Mouse (Mus musculus) thymus, postnatal 25 days (tissue): ENCODE data around the gene A630095N17Rik.
A peak's percentile ranks its signal among the peaks of the same experiment; 100 is the strongest.
"Not testable (repeated sequence)": the region's sequence is repeated elsewhere in the genome, so short reads cannot be mapped to it uniquely, and the experiment has no call there.

Experiments
- DNase-seq: peaks from one replicate; pipeline ENCODE4 v3.0.0; 2022

The A630095N17Rik gene

DNA sequence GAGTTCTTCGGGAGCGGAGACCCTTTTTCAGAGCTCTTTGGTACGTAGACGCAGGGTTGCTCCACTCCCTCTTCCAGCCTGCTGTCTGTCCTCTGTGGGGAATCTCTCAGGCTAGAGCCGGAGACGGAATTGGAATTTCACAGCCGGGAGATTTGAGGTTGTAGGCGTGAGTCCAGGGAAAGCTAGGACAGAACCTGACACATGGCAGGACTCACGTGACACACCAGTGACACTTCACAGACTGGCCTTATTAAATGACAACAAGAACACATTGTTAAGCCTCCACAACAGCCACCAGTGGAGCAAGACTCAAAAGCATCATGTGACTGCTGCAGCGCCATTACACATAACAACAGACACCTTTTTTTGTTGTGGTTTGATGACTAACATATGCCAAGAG lies 7.7 kb upstream of the A630095N17Rik start:
- DNase-seq: no peak

DNA sequence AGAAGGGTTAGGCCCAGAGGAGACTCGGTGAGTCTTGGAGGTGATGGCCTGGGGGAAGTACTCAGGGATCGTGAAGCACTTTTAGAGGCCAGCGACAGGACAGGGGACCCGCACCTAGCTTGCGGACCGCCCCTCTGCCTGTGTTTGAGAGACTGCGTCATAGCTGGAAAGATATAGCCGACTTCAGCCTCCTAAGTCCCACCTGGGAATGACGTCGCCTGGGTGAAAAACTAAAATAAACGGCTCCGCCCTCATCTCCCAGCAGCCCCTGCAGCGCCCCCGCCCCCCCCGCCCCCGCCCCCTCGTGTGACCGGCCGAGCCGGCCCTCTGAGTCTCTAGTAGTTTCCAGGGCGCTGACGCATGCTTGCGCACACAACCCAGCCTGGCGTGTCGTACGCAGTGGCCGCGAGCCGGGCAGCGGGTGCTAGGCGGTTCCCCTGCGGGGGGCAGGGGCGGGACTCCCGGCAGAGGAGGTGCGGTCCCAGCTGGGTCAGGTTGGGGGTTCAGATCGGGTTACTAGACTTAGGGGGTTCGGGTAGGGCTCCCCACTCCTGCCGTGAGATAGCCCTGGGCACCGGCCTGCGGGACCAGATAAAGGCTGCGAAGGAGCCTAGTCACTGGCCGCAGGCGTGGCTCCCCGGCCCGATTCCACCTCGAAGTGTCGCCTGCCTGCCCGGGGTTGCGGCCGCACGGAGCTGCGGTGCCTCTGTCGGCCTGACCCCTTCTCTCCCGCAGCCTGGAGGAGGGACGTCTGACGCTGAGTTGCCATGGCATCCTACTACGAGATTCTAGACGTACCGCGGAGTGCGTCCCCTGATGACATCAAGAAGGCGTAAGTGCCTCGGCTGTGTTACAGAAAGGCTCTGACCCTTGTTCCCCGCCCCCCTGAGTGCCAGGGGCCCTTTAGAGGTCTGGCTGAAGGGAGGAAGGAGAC lies 4.5 kb upstream of the A630095N17Rik start, which contains the start of gene Dnajb2:
Gene Dnajb2, plus strand, starts transcription at position 290 of the 934 bp plus-strand sequence.
- DNase-seq: peak; percentile 65

DNA sequence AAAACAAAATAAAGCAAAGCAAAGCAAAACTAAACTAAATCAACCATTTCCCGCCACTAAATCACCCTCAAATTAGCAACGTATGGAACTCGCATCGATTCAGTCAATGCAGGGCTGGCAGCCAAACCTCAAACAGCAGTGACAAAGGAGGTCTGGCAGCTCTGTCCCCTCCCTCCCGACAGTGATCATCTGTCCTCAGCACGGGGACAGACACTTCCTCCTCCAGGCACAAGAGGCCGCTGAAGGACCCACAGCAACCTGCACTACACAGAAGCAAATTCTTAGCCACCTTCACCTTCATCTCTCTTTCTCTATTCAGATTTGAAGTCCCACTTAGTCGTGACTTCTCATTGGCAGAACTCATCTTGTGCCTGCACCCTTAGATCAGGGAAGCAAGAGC lies 2.7 kb upstream of the A630095N17Rik start:
- DNase-seq: peak; percentile 77

DNA sequence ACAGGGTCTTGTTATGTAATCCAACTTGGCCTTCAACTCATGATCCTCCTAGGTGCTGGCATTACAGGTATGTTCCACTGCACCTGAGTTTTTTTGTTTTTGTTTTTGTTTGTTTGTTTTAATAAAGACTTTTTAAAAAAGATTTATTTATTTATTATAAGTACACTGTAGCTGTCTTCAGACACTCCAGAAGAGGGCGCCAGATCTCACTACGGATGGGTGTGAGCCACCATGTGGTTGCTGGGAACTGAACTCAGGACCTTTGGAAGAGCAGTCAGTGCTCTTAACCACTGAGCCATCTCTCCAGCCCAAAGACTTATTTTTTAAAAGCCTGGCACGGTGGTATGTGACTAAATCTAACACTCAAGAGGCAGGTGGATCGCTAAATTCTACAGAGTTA lies 587 bp upstream of the A630095N17Rik start:
- DNase-seq: not testable (repeated sequence)

DNA sequence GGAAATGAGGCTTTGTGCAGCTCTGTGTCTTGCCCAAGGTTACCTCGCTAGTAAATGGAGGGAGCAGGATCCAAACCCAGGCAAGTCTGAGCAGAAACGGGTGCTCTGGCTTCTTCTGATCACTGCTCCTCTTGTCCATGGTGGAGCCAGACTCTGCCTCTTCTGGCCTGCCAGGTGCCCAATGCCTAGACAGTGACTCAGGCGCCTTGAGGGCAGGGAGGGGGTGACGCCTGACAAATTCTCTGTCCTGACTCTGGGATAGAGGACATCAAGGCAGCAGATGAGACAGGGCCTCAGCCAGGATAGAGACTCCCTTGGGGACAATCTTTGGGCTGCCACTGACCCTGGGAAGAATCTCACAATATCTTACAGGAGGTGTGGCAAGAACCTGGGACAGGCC lies 678 bp downstream of the A630095N17Rik start:
- no peak for DNase-seq

DNA sequence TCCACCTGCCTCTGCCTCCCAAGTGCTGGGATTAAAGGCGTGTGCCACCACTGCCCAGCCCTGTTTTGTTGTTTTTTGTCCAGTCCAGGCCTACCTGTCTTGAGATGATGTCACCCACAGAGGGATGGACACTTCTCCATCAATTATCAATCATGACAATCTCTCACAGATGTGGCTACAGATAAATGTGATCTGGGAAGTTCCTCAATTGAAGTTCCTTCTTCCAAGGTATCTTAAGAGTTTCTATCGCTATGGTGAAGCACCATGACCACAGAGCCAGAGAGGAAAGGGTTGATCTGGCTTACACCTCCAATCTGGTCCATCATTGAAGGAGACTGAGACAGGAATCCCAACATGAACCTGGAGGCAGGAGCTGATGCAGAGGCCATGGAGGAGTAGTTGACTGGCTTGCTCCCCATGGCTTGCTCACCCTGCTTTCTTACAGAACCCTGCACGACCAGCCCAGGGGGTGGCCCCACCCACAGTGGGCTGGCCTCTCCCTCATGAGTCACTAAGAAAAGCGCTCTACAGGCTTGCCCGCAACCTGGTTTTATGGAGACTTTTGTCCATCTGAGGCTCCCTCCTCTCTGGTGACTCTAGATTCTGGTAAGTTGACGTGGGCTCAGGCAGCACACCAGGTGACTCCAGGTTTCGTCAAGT lies 1.4 kb downstream of the A630095N17Rik start:
- DNase-seq: no peak

DNA sequence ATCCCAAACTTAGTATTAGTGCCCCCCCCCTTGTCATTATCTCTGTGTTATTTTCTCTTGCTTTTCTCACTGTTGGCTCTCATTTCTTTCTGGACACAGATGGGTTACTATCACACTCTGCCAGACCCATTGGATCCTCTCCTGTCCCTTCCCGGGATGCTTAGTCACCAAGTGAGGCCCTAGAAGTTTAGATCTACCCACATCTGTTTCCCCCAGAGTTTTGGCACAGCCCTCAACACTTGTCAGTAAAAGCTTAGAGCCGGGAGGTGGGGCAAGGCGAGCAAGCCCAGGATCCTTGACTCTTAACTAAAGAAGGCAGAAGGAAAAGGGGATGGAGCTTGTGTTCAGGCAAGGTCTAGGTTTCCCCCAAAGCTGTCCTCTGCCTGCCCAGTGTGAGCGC lies 2.7 kb downstream of the A630095N17Rik start:
- DNase-seq: no peak

DNA sequence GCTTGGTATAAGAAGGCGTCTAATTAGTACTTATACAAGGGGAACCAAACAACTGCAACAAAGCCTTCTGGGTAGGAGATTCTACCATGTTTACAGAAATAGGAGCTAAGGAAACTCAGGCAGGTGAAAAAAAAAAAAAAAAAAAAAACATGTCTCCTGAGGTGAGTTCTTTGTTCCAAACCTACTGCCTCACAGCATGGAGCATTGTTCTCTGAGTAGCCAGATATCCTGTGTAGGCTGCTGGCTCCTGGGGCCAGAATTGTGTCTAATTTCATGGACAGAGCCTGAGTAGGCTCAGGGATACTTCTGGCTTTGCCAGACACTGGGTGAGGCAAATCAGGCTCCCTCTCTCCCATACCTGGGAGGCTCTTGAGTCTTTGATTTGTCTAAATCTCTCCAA lies 4.2 kb downstream of the A630095N17Rik start:
- DNase-seq: no peak

DNA sequence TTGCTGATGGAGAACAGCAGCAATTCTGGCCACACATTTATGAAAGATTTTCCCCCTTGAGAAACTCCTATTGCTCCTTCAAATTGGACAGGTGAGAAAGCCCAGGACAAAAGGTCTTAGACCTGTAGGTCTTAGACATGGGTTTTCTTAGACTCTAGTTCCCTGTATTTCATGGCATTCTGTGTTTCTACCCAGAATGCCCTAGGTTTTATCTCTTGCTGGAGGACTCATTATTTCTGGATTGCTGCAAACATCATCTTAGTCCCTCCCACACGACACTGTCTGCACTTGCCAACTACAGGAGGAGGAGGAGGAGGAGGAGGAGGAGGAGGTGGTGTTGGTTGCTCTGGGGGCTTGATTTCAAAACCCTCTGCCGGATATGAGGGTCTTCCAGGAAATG lies 5.8 kb downstream of the A630095N17Rik start:
- no peak for DNase-seq

DNA sequence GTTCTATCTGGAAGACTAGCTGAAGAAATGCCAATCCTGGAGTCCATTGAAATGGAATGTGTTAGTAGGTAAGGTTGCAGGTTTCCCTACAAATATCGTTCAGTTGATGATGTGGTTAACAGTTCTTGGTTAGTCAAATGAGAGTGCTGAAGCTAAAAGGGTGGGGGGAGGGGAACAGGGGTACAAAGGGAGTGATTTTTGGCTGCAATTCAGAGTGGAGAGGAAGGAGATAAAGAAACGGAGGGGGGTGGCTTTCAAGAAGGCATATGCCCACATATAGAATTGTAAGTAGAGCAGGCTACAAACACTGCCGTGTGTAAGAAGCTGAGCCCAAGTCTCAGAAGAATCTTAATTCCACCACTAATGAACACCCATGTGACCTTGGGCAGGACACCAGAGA lies 6.4 kb downstream of the A630095N17Rik start:
- DNase-seq: no peak

DNA sequence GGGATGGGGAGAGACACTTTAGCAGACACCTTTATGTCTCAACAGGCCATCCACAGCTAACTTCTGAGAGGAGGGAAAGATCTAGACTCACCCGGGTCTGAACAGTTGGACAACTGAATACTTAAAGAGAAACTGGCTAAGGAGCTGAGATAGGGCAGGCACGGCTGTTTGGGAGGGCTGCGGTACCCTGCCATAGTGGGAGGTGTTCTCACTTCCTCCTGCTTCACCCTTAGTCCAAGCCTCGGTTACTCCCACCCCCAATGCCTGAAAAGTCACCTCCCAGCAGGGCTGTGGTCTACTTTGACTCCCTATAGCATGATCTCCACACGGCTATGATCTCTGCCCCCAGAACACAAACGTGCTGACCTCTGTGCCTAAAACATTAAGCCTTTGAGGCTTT lies 8.4 kb downstream of the A630095N17Rik start:
- DNase-seq: peak; percentile 51

DNA sequence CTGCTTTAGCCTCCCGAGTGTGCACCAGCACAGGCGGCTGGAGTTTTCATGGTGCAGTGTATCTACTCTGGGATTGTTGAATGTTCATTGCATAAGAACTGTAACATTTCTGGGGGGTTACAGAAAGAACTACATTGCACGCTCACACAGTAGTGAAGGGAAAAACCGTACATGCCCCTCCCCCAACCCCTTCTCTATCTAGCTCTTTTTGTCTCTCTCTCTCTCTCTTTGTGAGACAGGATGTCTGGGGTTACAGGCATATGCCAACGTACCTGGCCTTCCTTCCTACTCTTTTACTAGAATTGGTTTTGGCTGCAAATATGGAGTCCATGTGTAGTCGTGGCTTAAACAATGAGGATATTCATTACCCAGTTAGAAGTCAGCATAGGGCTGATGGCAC lies 9.0 kb downstream of the A630095N17Rik start:
- peak; percentile 60 for DNase-seq

DNA sequence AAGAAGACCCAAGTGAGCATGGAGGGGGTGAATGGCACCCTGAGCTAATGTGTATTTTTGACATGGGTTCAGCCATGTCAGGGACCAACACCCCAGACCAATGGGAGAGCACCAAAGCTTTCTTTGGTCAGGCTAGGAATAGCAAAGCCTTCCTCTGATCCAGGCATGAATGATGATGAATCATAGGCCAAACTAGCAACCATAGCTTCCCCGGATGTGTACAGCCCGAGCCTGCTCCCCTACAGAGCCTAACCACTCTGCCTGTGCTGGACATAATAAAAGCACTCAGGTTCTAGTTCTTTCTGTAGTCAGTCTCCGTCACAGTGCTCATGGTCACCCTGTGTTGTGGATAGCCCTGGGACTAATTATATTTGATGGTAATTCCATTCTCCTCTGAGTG lies 10.4 kb downstream of the A630095N17Rik start:
- DNase-seq: no peak

DNA sequence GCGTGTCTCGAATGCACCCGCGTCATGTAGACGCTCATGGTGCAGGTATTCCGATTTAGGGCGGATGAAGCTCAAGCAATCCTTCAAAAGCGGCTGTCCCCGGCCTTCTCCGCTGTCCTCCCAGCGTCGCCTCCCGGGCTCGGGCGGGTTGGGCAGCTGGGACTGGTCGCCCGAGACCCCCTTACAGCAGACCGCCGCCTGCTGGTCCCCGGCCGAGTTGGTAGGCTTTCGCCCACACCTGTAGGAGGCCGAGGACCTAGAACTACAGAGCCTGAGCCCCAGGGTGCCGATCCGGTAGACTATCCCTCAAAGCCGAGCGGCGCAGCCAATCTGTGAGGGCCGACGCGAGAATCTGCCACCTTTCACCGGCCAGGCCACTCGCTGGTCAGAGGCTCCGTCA lies 12.4 kb downstream of the A630095N17Rik start, which contains the start of gene Tuba4a:
Gene Tuba4a, minus strand, starts transcription at position 335 of the 400 bp plus-strand sequence.
- no peak for DNase-seq

DNA sequence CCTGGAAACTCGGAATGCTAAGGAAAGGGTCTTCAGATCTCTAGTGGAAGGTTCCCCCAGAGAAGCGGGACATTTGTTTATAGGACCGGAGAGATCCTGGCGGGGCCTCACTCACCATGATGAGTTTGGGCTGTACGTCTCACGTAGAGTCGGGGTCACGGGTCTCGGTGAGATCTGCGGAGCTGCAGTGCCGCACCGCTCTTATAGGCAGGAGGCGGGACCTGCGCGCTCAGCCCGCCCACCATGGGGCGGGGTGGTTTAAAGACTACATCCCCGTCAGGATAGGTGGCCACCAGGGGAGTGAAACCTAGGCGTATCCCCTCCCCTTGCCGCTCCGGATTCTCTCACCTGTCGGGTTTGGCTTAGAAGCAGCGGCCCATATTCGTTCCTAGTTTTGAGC lies 12.8 kb downstream of the A630095N17Rik start:
- peak; percentile 98 for DNase-seq

DNA sequence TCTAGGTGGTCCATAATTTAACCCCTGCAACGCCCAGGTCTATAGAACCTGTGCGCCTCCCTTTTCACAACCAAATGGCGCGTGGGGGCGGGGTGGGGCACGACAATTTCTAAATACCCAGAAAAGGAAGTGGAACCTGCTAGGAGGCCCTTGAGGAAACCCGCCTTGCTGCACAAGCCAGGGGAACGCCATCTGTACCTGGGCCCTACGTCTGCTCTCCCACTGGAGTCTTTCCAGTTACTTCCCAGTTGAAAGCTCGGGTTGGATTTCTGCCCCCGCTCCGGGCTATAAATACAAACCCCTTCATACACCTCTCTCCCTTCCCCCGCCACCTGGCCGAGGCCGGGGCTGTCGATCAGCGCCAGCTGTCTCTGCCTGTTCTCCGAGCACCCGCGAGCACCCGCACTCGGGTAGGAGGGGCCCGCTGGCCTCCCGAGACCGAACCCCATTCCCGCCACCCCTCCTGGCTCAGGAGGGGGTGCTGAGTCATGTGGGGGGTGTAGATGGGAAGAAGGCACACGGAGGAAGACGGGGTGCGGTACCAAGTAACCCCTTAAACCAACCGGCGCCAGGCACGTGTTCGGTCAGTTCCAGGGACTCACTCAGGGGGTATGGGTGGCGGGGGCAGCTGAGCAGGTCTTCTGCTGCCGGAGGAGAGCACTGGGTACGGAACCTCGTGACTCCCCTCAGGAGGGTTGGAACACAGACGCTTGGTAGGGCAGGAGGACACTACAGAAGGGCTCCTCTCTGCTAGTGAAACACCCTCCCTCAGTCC lies 13.5 kb downstream of the A630095N17Rik start:
- peak; percentile 73 for DNase-seq

DNA sequence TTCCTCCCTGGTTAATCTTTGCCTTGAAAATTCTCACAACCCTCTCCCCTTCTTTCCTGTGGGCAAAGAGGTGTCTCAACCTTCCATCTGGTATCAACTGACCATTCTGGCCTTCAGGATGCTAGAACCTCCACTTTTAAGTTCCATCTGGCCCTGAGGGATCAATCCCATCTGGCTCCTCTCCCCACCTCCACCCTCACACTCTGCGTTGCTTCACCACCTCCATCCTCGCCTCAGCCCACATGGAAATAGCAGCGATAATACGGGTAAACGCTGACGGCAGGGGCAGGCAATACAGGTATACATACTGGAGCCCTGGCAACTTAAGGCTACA lies 14.0 kb downstream of the A630095N17Rik start:
- no peak for DNase-seq

DNA sequence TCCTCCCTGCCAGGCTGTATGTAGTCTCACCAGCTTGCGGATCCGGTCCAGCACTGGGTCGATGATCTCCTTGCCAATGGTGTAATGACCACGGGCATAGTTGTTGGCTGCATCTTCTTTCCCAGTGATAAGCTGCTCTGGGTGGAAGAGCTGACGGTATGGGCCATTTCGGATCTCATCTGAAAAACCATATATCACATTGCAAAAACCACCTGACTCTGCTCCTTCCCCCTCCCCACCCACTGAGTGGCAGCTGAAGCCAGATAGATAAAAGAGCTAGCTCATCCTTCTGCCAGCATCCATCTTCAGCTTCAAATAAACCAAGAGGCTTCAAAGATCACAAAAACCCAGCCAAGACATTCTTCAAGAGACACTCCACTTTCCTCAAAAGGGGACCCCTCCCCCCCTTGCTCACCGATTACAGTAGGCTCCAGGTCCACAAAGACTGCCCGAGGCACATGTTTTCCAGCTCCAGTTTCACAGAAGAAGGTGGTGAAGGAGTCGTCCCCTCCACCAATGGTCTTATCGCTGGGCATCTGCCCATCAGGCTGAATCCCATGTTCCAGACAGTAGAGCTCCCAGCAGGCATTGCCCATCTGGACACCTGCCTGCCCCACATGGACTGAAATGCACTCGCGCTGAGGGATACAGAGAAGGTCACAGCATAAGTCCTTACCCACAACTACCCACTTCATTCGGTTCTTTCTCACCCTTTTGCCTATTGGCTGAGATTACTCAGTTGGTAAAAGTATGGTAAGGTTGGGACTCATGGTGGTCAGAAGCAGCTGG lies 14.9 kb downstream of the A630095N17Rik start:
- peak; percentile 28 for DNase-seq

DNA sequence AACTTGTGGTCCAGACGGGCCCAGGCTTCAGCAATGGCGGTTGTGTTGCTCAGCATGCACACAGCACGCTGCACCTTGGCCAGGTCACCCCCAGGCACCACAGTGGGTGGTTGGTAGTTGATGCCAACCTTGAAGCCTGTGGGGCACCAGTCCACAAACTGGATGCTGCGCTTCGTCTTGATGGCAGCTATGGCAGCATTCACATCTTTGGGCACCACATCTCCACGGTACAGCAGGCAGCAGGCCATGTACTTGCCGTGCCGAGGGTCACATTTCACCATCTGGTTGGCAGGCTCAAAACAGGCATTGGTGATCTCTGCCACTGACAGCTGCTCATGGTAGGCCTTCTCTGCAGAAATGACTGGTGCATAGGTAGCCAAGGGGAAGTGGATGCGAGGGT lies 16.1 kb downstream of the A630095N17Rik start:
- DNase-seq: no peak

DNA sequence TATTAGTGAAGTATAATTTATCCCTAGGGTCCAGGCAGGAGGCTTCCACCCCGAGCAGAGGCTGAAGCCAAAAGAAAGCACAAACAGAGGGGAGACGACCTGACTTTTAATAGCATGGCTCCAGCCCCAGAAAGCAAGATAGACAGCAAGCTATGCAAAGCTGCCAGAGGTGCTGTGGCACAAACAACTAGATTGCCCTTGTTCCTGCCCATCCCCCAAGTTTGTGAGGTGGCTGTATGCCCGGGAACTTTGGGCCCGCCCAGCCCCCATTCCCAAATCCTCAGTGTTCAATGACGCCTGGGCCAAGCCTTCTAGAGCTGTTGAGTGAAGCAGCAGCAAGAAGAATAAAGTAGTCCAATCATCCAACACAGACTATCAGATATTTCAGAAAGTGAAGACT lies 17.0 kb downstream of the A630095N17Rik start:
- DNase-seq: no peak

DNA sequence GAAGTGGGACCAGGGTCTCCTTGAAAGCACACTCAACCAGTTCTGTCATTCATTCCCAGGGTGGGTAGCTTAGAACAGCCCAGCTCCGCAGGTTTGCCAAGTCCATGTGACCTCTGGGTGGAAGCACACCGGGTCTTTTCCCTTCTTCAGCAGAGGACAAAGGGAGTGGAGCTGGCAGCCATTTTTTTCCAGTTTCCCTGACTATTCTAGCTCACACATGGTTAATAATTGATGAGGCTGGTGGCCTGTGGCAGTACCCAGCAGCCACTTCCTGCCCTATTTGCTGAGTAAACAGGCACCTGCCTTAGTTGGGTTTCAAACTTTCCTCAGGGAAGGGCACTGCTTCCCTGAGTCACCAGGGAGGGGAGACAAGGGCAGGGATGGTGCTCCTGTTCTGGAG lies 17.5 kb downstream of the A630095N17Rik start:
- no peak for DNase-seq

DNA sequence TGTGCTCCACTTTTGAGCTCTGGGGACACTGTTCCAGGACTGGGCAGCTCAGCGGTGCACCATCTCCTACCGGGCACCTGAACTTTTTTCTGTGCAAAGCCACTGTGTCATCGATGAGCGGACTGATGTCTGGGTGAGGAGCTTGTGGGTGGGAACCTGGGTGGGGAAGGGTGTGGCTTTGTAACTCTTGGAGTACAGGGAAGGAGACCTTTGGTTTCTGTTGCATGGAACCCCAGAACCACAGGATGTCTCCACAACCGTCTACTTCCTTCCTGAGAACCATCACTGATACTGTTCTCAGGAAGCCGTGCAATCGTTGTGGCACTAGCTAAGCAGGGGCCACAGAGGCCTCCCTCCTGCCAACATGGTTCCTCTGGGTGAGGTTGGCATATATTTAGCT lies 18.8 kb downstream of the A630095N17Rik start:
- peak; percentile 27 for DNase-seq

DNA sequence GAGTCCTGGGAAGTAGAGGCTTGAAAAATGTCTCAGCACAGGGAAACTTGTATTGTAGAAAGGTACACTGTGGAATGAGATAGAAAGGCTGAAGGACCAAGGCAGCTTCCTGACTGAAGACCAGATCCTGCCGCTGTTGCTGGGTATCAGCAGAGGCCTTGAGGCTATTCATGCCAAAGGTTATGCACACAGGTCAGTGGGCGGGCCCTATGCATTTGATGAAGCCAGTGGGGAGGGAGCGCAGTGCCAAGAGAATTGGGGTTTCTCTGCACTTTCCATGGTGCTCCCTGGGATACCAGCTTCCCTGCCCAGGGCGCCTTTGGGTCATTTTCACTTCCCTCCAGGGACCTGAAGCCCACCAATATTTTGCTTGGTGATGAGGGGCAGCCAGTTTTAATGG lies 19.4 kb downstream of the A630095N17Rik start:
- no peak for DNase-seq
